Mouse (Mus musculus): ENCODE measurements around the gene Gtf2f2. TPM values are rescaled to one million over a fixed set of nuclear protein-coding genes. Genes with fewer than 3 reads are reported as not detected.

Gtf2f2 gene
- 12.4 and 16.3 TPM in 2 replicates for polyA plus RNA-seq (2012; ENCODE audit: insufficient read depth, insufficient read length, missing spikeins)

- peaks cover 6% of the 10 kb centered on the region; the same call in 1 of the 2 replicates for H3K4me1 ChIP-seq (ENCODE audit: control insufficient read depth, insufficient read depth, insufficient read length, low read length)
- H3K27ac ChIP-seq (replicated peaks; ENCODE audit: low read depth, low read length), result peak within 1 kb of the TSS; percentile 48; the same call in 1 of the 2 replicates
- H3K4me3 ChIP-seq (ENCODE audit: insufficient read depth, low read depth, low read length), result peak within 1 kb of the TSS; percentile 84
Observed at GRCm38 (mm10) chr14:76010102-76011061, at the start of gene Gtf2f2. Gtf2f2 (minus strand) TSS chr14:76010865.

GRCm38 (mm10) chr14:76059441-76059840 lies 48.8 kb upstream of the Gtf2f2 start:
- no peak overlapping the region for H3K27ac ChIP-seq (replicated peaks; ENCODE audit: low read depth, low read length)
- H3K4me3 ChIP-seq (ENCODE audit: insufficient read depth, low read depth, low read length), result no peak overlapping the region
- no peaks in the 10 kb centered on the region for H3K4me1 ChIP-seq (ENCODE audit: control insufficient read depth, insufficient read depth, insufficient read length, low read length)

GRCm38 (mm10) chr14:76053726-76054125 lies 43.1 kb upstream of the Gtf2f2 start:
- Histone ChIP-seq H3K27ac (replicated peaks; ENCODE audit: low read depth, low read length) (no peak overlapping the region), H3K4me1 (ENCODE audit: control insufficient read depth, insufficient read depth, insufficient read length, low read length) (no peaks in the 10 kb centered on the region), H3K4me3 (ENCODE audit: insufficient read depth, low read depth, low read length) (no peak overlapping the region)

- Histone ChIP-seq H3K4me3 (ENCODE audit: insufficient read depth, low read depth, low read length) (no peak overlapping the region), H3K27ac (replicated peaks; ENCODE audit: low read depth, low read length) (no peak overlapping the region), H3K4me1 (ENCODE audit: control insufficient read depth, insufficient read depth, insufficient read length, low read length) (no peaks in the 10 kb centered on the region)
Observed at GRCm38 (mm10) chr14:76051966-76052365, 41.3 kb upstream of the Gtf2f2 start.

GRCm38 (mm10) chr14:76045767-76046166 lies 35.1 kb upstream of the Gtf2f2 start:
- Histone ChIP-seq H3K4me3 (ENCODE audit: insufficient read depth, low read depth, low read length) (no peak overlapping the region), H3K4me1 (ENCODE audit: control insufficient read depth, insufficient read depth, insufficient read length, low read length) (no peaks in the 10 kb centered on the region), H3K27ac (replicated peaks; ENCODE audit: low read depth, low read length) (no peak overlapping the region)

- no peaks in the 10 kb centered on the region for H3K4me1 ChIP-seq (ENCODE audit: control insufficient read depth, insufficient read depth, insufficient read length, low read length)
- H3K4me3 ChIP-seq (ENCODE audit: insufficient read depth, low read depth, low read length), result no peak overlapping the region
- no peak overlapping the region for H3K27ac ChIP-seq (replicated peaks; ENCODE audit: low read depth, low read length)
Observed at GRCm38 (mm10) chr14:76044164-76044557, 33.5 kb upstream of the Gtf2f2 start.

GRCm38 (mm10) chr14:76043251-76044163 lies 32.8 kb upstream of the Gtf2f2 start:
- no peak overlapping the region for H3K4me3 ChIP-seq (ENCODE audit: insufficient read depth, low read depth, low read length)

GRCm38 (mm10) chr14:76033221-76033637 lies 22.6 kb upstream of the Gtf2f2 start:
- H3K4me1 ChIP-seq (ENCODE audit: control insufficient read depth, insufficient read depth, insufficient read length, low read length), result no peaks in the 10 kb centered on the region
- no peak overlapping the region for H3K27ac ChIP-seq (replicated peaks; ENCODE audit: low read depth, low read length)
- no peak overlapping the region for H3K4me3 ChIP-seq (ENCODE audit: insufficient read depth, low read depth, low read length)

More at GRCm38 (mm10) chr14:76043251-76044163, 32.8 kb upstream of the Gtf2f2 start:
- Histone ChIP-seq H3K27ac (replicated peaks; ENCODE audit: low read depth, low read length) (no peak overlapping the region), H3K4me1 (ENCODE audit: control insufficient read depth, insufficient read depth, insufficient read length, low read length) (no peaks in the 10 kb centered on the region)

- no peaks in the 10 kb centered on the region for H3K4me1 ChIP-seq (ENCODE audit: control insufficient read depth, insufficient read depth, insufficient read length, low read length)
- H3K4me3 ChIP-seq (ENCODE audit: insufficient read depth, low read depth, low read length), result no peak overlapping the region
Observed at GRCm38 (mm10) chr14:76032671-76033136, 22.0 kb upstream of the Gtf2f2 start.

GRCm38 (mm10) chr14:76031117-76031842 lies 20.6 kb upstream of the Gtf2f2 start:
- H3K27ac ChIP-seq (replicated peaks; ENCODE audit: low read depth, low read length), result no peak overlapping the region
- H3K4me1 ChIP-seq (ENCODE audit: control insufficient read depth, insufficient read depth, insufficient read length, low read length), result no peaks in the 10 kb centered on the region
- no peak overlapping the region for H3K4me3 ChIP-seq (ENCODE audit: insufficient read depth, low read depth, low read length)

More at GRCm38 (mm10) chr14:76032671-76033136, 22.0 kb upstream of the Gtf2f2 start:
- no peak overlapping the region for H3K27ac ChIP-seq (replicated peaks; ENCODE audit: low read depth, low read length)

- Histone ChIP-seq H3K4me1 (ENCODE audit: control insufficient read depth, insufficient read depth, insufficient read length, low read length) (no peaks in the 10 kb centered on the region), H3K27ac (replicated peaks; ENCODE audit: low read depth, low read length) (no peak overlapping the region), H3K4me3 (ENCODE audit: insufficient read depth, low read depth, low read length) (no peak overlapping the region)
Observed at GRCm38 (mm10) chr14:76024641-76025040, 14.0 kb upstream of the Gtf2f2 start.

GRCm38 (mm10) chr14:76020927-76021719 lies 10.5 kb upstream of the Gtf2f2 start:
- Histone ChIP-seq H3K4me1 (ENCODE audit: control insufficient read depth, insufficient read depth, insufficient read length, low read length) (no peaks in the 10 kb centered on the region), H3K27ac (replicated peaks; ENCODE audit: low read depth, low read length) (no peak overlapping the region), H3K4me3 (ENCODE audit: insufficient read depth, low read depth, low read length) (no peak overlapping the region)

- H3K4me1 ChIP-seq (ENCODE audit: control insufficient read depth, insufficient read depth, insufficient read length, low read length), result no peaks in the 10 kb centered on the region
- no peak overlapping the region for H3K4me3 ChIP-seq (ENCODE audit: insufficient read depth, low read depth, low read length)
- H3K27ac ChIP-seq (replicated peaks; ENCODE audit: low read depth, low read length), result no peak overlapping the region
Observed at GRCm38 (mm10) chr14:76020259-76020785, 9.7 kb upstream of the Gtf2f2 start.
